Mouse (Mus musculus) cerebellum, adult (tissue): ENCODE results near the gene Emilin3.

Experiments used
- ATAC-seq: cut with Nextera tagmentation; 2 replicates; pipeline ENCODE4 v1.9.2; 2017; ENCODE audit warnings: mild to moderate bottlenecking, moderate library complexity, mixed read lengths; ENCODE audit not compliant: insufficient number of reproducible peaks, low FRiP score, low TSS enrichment

The Emilin3 gene

DNA sequence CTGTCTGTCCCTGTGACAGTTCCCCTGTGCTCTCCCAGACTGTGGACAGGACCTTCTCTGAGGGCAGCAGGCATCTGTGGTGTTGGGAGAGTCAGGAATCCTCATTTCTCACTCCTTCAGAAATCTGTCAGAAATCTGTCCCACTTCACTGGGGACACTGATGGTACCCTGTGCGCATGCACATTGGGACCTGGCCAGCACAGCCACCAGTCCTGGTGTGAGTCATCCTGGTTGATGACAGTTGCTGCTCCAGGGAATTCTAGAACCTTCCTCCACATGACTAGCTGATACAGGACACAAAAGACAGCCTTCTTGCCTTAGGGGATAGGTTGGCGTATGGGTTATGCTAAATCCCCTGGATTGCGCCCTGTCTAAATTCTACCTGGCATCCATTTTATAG is 5.2 kb upstream of the Emilin3 start:
- 0 out of 2 replicates have a peak, but pooled peaks have one; percentile 10 for ATAC-seq

DNA sequence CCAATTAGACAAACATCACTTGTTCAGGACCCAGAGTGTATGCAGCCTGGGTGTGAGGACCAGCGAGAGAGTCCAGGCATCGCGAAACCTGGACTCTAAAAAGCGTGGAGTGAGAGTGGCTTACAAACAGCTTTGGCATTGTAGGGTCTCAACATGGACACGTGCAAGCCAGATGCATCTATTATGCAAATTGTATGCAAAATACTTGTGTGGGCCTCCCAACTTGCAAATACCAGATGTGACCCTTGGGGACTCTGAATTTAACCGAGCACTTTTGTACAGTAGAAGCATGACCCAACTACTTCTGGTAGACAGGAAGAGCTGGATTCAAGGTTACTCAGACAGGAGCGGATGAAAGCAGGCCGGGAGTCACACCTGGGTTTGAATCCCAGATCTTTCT is 4.6 kb upstream of the Emilin3 start:
- ATAC-seq: no peak

DNA sequence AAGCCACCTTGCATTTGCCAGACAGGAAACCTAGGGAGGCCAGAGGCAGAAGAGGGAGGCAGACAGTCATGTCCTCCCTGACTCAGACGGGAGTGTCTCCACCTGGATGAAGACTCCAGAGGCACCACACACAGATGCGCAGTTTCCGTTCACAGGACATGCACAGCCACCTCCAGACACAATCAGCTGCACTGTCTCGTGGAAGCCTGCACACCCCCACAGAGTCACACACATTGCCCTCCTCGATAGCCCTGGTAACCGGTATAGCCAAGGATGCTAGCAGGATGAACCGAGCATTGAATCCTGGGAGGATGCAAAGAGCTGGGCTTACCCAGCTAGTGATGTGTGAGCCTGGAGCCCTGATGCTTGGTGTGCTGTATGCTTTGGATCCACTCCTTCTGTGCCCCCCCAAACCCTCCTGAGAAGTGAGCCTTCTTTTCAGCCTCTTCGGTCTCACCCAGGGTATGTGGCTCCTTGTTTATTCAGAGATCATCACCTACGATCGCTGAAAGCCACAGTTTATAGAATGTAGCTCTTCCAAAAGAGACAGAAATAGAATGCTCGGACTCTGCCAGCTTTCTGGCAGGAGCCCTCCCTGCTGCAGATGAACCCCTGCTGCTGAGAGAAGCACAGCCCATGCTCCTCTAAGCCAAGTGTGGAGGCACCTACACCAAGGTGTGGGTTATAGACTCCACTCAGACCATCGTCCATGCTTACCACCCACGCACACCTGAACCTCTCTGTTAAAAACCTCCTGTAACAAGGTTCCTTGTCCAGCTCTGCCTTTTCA is 3.9 kb upstream of the Emilin3 start:
- peak; percentile 62 for ATAC-seq

DNA sequence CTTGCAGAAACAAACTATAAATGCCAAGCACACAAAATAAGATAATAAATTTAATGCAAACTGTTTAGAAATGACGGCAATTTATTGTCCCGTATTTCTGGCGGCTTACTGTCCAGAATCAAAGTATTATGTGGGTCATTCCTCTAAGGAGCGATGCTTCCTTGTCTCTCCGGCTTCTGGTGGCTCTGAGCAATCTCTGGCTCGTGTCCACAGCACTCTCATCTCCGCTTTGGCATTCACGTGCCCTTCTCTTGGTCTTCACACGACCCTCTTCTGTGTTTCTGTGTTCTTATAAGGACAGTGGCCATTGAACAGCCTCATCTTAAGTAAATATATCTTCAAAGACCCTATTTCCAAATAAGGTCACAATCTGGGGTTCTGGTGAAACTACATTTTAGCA is 2.5 kb upstream of the Emilin3 start:
- ATAC-seq: no peak

DNA sequence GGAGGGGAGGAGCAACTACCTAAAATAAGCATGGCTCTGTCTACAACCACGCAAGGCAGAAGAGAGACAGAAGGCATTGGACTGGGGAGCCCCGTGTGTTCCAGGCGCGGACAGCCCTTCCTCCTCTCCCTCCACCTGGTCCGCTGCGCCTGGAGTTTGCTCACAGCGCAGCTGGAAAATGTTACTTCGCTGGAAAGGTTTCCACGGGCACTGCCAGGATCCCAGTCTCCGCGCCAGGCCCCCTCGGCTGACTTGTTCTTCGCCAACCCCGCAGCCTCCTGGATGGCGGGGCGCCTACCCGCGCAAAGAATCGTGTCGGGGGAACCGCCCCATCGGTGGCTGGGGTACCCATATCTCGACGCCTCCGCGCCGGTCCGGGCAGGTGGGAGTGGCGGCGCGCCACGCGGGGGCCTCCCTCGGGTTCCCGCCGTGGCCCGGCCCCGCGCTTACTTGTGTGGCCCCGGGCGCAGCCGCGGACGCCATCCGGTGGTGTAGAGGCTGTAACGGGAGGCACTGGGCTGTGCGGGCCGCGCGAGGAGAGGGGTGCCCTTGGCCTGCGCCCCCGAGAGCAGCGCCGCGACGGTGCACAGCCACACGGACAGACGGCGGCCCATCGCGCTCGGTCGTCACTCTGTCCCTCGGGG is 448 bp downstream of the Emilin3 start:
- peak; percentile 22; the same call in 1 of the 2 replicates for ATAC-seq

DNA sequence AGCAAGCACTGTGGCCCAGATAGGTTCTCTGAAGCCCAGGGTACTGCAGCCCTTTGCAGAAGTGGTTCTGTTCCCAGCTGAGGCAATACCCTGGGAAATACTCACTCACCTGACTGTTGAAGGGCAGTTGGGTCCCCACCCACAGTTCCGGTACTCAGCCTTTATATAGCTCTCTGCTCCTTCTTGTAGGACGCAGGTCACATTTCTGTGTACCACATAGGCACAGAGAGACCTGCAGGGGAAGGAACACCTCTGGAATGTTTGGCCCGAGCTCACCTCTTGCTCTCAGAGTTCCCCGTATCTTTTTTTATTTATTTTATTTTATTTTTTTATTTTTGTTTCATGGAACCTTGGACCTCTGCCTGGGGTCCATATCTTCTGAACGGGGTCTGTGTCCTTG is 1.5 kb downstream of the Emilin3 start:
- ATAC-seq: no peak

DNA sequence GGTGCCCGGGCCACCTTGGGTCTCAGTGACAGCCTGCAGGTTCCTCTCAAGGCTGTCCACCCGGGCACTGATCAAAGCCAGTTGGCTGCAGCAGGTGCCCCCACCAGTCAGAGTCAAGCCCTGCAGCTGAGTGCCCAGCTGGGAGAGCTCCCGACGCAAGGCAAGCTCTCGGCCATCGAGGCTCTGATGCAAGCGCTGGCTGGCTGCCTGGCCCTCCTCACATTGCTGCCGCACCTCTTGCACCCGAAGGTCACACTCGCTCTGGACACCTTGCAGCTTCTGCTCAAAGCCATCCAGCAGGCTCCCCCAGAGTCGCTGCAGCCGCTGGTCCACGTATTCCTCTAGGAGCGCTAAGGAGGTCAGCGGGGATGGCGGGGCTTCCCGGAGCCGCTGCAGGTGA is 3.5 kb downstream of the Emilin3 start:
- ATAC-seq: no peak

DNA sequence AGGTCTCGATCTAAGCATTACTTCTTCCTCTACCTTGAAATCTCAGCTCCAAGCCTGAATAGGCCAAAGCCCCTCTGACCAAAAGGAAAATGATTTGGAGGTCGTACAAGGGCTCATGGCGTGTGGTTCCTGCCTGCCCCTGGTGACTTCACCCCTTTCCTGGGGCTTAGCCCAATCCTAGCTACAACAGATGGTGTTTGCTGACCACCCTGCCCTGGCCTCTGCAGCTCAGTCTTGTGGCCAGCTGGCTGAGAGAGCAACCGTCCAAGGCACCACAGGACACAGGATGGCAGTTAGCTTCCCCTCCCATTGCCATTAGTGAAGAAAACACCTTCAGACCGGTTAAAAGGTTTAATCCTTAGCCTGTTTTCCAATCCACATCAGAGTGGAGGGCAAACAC is 6.0 kb downstream of the Emilin3 start:
- ATAC-seq: peak; percentile 74

DNA sequence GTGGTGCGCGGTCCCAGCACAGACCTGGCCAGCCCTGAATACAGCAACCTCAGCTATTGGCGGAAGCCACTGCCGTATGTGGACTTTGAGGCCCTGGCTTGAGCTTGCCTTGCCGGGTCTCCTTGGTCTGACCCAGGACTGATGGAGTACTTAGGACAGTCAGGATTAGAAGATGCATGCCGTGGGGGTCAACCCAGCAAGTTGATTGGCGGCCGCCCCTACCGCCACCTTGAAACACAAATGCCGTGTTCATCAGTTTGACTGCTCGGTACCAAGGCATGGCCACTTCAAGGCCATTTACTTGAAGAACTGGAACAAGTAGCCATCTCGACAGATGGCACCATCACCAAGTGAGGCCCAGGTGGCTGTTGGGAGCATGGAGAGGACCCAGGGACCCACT is 6.8 kb downstream of the Emilin3 start:
- no peak for ATAC-seq

DNA sequence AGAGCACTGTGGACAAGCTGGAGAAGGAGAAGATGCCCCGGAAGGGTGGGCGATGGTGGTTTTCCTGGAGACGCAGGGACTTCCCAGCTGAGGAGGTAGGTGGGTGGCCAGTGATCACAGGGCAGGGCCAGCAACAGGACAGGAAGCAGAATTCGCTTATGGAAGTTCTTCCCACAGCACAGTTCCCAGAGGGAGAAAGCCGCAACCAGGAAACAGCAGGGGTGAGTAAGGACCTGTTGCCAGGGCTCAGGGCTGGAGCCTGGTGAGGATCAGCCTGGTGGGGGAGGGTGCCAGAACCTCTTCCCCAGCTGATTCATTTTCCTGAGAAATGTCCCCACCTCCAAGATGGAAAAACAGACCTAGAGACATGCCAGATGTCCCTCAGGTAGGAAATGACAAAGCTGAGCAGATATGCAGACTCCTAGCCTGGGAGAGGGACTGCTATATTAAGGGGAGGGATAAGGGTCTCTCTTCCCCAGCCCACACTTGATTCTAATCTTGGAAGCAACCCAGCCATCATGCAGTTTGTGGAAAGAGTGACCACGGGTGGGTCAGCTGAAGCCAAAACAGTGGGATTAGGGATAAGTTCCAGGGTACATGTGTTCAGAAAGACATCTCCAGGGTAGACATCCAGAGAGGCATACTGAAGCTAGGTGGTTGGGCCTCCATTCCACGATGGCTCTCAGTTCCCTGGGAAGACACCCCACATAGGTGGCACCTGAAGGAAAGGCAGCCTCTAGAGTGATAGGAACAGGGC is 10.3 kb downstream of the Emilin3 start:
- ATAC-seq: no peak

DNA sequence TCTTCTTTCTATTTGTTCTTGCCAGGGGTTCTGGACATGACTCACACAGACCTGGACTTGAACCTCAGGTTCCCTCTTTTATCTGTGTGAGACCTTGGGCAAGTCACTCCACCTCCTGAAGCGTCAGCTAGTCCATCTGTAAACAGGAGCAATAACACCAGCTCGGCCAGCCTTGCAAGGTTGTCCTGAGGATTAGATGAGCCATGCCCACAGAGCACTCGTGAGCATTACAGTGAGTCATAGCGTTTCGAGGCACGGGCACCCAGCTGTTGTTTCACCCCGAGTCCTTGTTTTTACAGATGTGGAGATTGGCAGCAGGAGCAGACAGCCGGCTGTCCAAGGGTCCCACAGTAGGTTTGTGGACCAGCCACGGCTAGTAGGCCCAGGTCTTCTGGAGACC is 20.4 kb downstream of the Emilin3 start:
- no peak for ATAC-seq

DNA sequence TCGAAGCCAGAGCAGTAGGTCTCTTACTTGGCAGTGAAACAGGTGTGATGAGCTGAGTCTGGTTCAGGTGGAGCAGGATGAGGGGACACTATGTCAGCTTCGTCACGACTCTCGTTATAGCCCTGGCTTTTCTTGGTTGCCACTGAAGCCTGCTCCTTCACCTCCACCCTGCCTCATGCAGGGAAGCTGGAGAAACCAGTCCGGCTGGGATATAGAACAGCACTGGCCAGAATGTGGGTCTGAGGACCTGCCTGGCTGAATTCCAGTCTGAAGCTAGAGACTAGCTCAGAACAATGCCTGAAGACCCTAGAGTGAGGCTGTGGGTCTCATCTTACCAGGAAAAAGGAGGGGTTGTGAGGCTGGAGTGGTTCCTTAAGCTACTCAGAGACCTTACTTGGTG is 21.1 kb downstream of the Emilin3 start:
- ATAC-seq: no peak

DNA sequence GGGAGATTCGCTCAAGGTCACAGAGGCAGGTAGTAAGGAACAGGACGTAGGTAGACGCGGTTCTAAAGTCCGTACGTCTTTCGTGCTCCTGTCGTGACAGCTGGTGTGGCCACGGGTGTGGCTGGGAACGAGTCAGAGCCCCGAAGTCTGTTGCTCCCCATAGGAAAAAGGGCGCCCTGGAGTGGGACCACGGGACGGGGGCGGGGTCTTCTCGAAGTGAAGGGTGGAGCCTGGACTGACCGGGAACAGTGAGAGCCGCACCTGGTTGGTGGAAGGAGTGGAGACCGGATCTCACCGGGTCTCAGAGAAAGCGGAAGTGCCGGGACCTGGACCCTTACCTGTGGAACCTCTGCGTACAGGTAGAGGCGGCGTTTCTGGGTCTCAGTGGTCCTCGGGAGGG is 24.3 kb downstream of the Emilin3 start:
- peak; percentile 42; the same call in 1 of the 2 replicates for ATAC-seq

DNA sequence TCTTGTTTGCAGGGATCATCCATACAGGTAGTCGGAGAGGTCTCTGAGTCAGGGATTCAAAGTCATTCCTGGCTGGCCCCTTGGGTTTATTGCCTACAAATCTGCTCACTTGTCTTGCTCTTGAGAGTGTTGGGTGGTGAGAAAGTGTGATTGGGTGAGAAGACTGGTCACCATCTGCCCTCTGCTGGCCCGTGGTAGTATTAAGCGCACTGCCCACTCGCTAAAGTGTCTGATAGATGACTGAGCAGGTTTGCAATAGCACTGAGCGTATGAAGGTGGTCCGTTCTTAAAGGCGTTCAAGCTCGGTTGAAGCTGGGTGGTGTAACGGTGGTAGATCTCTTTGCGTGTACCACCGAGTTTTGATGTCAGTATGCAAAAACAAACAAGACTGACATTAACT is 24.8 kb downstream of the Emilin3 start:
- ATAC-seq: peak; percentile 86

DNA sequence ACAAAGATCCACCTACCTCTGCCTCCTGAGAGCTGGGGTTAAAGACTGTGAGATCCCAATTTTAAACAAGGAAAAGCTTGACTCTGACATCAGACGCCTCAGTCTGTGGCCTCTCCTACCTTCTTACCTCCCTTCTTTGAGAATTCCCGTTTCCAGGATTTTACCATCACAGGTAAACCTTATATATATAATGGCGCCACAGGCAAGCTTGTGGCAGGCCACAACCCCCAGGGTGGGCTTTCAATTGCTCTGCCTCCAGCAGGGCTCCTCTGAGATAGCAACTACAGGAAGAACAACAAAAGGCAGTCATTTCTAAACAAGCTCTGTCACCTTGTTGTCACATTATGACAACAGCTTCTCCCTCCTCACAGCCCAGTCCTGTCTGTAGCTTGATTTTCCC is 25.9 kb downstream of the Emilin3 start:
- no peak for ATAC-seq

DNA sequence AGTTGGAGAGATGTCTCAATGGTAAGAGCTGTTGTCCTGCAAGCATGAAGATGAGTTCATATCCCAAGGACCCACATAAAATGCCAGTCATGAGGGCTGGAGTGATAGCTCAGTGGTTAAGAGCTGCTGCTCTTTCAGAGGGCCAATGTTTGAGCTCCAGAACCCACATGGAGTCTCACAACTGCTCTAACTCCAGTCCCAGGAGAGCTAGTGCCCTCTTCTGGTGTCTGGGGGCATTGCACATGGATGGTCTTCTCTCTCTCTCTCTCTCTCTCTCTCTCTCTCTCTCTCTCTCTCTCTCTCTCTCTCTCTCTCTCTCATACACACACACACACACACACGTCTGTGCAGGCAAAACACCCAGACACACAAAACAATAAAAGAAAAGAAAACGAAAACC is 27.3 kb downstream of the Emilin3 start:
- no peak for ATAC-seq

DNA sequence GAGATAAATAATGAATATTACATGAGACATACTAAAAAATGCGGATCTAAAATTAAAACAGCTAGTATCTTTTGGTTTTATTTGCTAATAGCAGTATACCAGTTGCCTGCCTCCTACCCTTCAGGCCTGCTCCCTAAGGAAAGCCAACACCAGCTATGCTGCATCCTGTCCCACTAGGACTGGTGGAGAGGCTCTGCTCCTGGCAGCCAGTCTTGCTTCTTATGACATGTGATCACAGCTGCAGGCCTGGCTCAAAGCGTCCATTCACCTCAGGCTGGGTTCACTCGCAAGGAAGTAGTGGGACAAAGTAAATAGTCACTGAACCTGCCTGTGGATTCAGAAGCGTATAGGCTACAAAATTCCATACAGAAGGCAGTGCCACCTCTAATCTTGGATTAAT is 28.2 kb downstream of the Emilin3 start:
- ATAC-seq: no peak

DNA sequence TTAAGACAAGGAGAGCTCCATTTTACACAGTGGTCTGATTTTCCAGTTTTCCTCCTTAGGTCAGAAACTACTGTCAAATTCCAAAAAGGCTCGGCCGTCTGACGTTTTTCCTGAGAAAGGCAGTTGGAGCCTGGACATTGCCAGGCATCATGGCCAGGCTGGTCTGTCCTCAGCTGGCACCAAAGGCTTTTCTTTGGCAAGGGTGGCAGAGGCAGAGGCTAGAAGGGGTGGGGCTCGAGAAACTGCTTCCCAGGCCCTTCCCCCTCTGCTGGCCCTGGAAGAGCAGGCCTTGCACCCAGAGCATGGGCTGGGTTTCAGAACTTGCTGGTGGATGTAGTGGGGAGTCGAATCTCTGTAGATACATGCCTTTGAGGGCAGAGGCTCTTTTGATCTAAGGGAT is 29.7 kb downstream of the Emilin3 start:
- no peak for ATAC-seq

DNA sequence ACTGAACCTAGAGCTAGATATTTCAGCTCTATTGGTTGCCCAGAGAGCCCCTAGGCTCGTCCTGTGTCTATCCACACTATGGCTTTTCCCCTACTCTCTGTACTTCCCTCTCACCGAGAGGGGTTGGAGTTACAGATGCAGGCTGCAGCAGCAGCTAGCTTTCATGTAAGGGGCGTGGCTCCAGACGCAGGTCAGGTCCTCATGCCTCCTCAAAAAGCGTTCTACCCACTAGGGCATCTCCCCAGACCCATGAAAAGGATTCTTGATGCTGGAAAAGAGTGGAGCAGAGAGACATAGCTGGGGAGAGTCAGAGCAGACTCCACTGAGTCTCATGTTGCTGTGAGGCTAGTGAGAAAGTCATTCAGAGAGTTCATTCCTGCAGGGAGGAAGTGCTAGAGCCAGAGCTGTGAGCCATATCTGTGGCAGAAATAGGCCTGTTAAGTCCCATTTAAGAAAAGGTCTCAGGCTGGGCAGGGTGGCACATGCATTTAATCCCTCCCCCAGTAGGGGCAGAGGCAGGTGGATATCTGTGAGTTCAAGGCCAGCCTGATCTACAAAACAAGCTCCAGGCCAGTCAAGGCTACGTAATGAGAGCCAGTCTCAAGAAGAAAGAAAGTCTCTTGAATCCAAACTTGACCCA is 30.5 kb downstream of the Emilin3 start:
- no peak for ATAC-seq

DNA sequence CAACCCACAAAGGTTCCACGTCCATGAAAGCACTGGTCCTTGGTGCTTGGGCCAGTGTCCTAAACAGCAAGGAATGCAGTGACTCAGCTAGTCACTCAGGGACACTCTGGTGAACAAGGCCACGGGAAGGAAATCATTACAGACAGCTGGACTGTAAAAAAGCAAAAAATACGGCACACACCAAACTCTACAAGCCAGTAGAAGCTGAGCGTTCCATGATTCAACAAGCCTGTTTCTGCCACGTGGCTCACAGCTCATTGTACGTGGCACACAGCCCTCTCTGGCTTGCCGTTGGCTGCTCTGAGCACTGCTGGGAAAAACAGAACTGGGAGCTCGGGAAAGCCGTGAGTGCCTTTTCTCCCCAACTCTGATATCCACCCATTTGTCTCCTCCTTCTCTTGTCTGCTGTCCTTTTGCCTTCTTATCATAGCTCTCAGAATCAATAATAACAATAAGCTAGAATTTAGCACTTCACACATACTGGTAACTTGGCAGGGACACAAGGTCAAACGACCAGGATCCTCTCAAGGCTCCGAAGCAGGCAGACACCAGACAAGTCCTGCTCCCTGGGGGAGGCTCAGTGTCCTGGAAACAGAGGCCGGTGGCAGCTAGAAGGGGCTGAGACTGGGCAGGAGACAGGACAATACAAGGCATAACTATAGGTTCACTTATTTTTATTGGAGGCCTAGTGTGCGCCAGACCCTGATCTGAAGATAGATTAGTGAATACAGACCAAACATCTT is 31.5 kb downstream of the Emilin3 start, which contains the start of gene Lpin3:
Gene Lpin3, plus strand, starts transcription at position 218 of the 743 bp plus-strand sequence.
- no peak for ATAC-seq
